Mouse (Mus musculus) naive thymus-derived CD4-positive, alpha-beta T cell, adult 2 months (primary cell): ENCODE data around the gene Gm17019.
"Not testable (repeated sequence)": the region's sequence is repeated elsewhere in the genome, so short reads cannot be mapped to it uniquely, and the experiment has no call there.

Experiments used
- DNase-seq: peaks from one replicate; pipeline ENCODE4 v3.0.0-alpha.2; 2011; ENCODE audit warnings: low read depth

Gene Gm17019

GRCm38 (mm10) chr5:14996670-14997249, 36.0 kb downstream of the Gm17019 start:
- not testable (repeated sequence) for DNase-seq

GRCm38 (mm10) chr5:14994124-14994523, 38.7 kb downstream of the Gm17019 start:
- not testable (repeated sequence) for DNase-seq

- not testable (repeated sequence) for DNase-seq
Measured at GRCm38 (mm10) chr5:14990375-14991158, 42.2 kb downstream of the Gm17019 start.

GRCm38 (mm10) chr5:14986649-14987387, 46.0 kb downstream of the Gm17019 start:
- not testable (repeated sequence) for DNase-seq
